Mouse (Mus musculus) adipocyte (in vitro differentiated cells): ENCODE data around the gene Vip.
A peak's percentile ranks its signal among the peaks of the same experiment; 100 is the strongest.

Experiments
- DNase-seq: peaks from one replicate; pipeline ENCODE4 v3.0.0-alpha.2; 2016; ENCODE audit warnings: low spot score

Gene Vip

DNA sequence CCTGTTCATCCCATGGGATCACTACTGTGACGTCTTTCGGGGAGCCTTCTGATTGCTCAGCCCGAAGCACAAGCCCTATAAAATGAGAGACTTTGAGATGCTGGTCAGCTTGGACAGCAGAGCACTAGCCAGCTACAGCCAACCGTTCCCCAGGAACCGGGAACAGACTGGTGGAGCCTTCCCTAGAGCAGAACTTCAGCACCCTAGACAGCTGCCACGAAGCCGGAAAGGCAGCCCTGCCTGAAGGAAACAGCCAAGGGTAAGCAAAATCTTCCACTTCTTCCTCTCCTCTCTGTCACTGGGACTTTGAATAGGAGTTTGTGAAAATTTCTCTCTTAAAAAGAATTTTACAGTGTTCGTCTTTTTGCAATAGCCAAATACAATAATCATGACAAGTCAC, at the start of gene Vip:
Vip (plus strand) TSS at position 107 of the 400 bp plus-strand sequence.
- DNase-seq = peak; percentile 59

GRCm38 (mm10) chr10:5591061-5591460, 48.0 kb upstream of the Vip start:
- DNase-seq = no peak

DNA sequence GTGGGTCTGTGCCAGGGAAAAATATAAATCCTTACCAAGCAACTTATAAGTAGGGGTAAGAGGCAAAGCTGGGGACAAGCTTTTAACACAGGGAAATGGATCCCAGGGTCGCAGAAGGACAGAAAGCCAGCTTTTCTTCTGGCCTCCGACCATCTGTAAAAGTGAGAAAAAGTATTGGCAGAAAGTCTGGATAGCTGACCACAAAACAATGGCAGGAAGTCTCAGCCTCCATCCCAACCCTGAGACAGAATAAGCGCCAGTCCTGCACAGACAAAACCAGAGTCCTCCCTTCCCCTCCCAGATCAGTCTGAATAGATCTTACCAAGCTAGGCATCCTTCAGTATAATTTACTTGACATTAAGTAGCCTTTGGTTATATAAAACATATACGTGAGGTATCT, 47.0 kb upstream of the Vip start:
- DNase-seq = no peak

DNA sequence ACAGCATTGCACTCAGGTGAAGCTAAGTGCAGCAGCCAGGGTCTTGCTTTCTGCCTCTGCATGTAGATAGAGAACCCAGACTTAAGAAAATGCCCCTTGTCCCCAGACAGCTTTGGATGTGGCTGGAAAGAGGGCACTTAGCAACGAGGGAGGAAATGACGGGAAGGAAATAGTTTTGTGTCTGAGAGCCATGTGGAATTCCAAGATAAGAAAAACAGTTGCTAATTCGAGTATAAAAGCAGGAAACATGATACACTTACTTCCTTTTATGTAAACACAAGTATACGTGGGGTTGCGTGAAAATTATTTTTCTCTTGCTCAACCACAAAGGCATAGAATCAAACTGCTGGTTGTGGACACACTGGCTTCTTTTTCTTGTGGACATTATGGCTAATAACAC, 45.6 kb upstream of the Vip start, which contains the start of gene Myct1:
Myct1 (plus strand) TSS at position 312 of the 400 bp plus-strand sequence.
- no peak for DNase-seq

DNA sequence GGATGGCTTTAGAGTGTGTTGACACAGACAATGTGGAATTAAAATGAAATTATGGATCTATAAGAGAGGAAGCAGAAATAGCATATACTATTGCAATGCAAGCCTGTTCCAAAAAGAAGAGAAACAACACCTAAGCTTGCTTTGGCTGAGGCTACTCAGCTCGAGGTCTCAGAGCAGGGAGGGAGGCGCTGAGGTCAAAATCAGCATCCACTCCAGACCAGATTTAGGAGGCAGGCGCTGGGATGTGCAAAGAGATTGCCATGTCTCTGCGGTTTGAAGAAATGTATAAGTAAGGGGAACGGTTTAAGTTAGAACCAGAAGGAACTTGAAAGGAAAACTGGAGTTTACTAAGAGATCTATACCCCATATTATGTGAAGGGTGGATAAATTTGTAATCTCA, 44.6 kb upstream of the Vip start:
- DNase-seq = no peak

- DNase-seq = no peak
Measured at GRCm38 (mm10) chr10:5596559-5596958, 42.5 kb upstream of the Vip start.

GRCm38 (mm10) chr10:5600123-5600522, 38.9 kb upstream of the Vip start:
- DNase-seq = peak; percentile 83

- DNase-seq = no peak
Measured at GRCm38 (mm10) chr10:5603512-5603911, 35.5 kb upstream of the Vip start.

GRCm38 (mm10) chr10:5604371-5604770, 34.6 kb upstream of the Vip start:
- DNase-seq = no peak

GRCm38 (mm10) chr10:5608874-5609273, 30.1 kb upstream of the Vip start:
- DNase-seq = peak; percentile 87

- no peak for DNase-seq
Measured at GRCm38 (mm10) chr10:5615186-5616040, 23.6 kb upstream of the Vip start.

DNA sequence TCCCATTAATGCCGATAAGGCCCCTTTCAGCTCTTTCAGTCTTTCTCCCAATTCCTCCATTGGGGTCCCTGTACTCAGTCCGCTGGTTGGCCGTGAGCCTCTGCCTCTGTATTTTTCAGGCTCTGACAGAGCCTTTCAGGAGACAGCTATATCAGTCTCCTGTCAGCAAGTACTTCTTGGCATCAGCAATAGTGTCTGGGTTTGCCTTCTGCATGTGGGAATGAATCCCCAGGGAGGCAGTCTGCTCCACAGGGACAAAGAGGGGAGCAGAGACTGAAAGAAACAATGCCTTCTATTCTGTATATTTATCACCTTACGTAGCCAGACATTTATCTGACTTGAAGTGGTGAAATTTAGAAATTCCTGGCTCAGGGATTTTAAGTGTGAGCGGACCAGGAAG, 12.8 kb upstream of the Vip start:
- no peak for DNase-seq

GRCm38 (mm10) chr10:5633672-5634200, 5.3 kb upstream of the Vip start:
- DNase-seq = peak; percentile 78

- peak; percentile 77 for DNase-seq
Measured at GRCm38 (mm10) chr10:5634336-5634735, 4.7 kb upstream of the Vip start.

GRCm38 (mm10) chr10:5637322-5637721, 1.7 kb upstream of the Vip start:
- DNase-seq = peak; percentile 10

GRCm38 (mm10) chr10:5681275-5681674, 42.3 kb downstream of the Vip start:
- peak; percentile 11 for DNase-seq

DNA sequence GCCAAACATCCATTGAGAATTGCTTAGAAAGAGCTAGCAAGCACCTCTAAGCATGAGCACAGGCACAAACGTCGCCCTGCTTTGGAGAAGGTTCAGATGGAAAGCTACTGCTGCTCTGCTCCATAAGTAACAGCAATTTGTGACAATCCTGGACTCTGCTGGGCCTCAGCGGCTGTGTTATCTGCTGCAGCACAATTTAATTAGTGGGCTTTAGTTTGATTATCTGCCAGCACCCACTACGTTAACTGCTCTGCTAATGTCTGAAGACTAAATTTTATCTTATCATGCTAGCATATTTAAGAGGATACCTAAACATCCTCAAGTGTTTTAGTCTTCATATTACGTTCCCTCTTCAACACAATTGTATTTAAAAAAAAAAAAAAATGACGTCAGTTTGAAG, 46.6 kb downstream of the Vip start:
- no peak for DNase-seq

- no peak for DNase-seq
Measured at GRCm38 (mm10) chr10:5694351-5694750, 55.3 kb downstream of the Vip start.
